Mouse (Mus musculus): Measurements from ENCODE around the gene Timm8a2. TPM values are rescaled to one million over a fixed set of nuclear protein-coding genes. Genes with fewer than 3 reads are reported as not detected.

Gene Timm8a2
- polyA plus RNA-seq, 1 experiment = not detected

DNA sequence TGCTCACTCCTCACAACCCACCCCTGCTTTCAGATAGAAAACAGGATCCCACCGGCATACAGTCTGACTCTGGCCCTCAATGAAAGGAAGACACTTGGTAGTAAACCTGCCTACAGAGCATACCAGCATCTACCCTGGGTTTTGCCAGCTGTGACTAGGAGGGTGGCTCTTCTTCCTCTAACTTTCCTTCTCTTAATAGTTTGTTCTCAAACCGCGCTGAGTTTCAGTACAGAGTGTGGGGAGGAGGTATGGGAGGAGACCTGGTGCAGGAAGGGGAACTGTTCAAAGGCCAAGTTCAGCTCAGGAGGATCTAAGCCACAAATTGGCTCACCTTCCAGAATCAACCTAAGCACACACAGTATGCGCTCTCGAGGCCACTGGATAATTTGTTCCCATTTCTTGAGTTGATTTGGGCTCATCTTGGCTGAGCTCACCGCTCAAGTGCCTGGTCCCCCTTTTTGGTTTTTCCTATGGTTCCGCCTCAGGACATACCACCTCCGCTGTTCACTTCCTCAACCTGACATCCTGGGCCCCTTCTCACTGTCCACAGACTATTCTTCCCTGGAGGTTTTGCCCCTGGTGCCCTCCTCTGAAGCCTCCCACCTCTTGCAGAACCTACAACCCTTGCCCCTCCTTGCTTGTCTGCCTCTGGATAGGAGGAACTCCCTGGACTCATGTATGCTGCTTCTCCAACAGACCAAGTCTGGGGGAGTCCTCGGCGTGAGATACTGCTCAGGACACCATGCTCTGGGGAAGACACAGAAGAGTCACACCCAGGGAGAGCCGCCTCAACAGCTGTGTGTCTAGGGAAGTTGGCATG lies 5.3 kb upstream of the Timm8a2 start:
- Histone ChIP-seq H3K27me3 (replicated peaks) (peaks cover 38% of the 10 kb centered on the region), H3K9me3 (no peaks in the 10 kb centered on the region; the same call in 1 of the 2 replicates), H3K36me3 (replicated peaks; ENCODE audit: low read length) (no peaks in the 10 kb centered on the region), H3K4me1 (peaks cover 46% of the 10 kb centered on the region), H3K4me3 (replicated peaks) (no peak overlapping the region)
- TF ChIP-seq FLI1 (IDR thresholded peaks at IDR 0.05; ENCODE audit: low read length) (no peak), GATA1 (IDR thresholded peaks at IDR 0.05; ENCODE audit: borderline replicate concordance, low read length) (no peak)

DNA sequence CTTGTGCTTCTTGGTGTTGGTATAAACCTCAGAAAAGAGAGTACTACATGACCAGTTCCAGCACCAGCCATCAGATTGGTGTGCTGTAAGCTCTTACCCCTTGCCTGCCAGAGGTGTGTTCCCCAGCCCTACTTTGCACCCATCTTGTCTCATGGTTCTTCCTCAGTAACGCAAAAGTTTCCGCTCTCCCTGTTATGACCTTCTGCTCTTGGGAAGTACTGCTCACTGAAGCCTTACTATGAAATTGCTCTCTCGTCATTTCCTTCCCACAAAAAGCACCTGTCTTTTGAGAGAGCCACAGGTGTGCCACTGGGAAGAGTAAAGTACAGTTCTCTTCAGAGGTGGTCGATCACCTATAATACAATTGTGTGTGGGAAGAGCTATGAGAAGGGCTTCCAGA lies 4.6 kb upstream of the Timm8a2 start:
- H3K36me3 ChIP-seq (replicated peaks; ENCODE audit: low read length) = no peaks in the 10 kb centered on the region
- H3K4me3 ChIP-seq (replicated peaks) = no peak overlapping the region
- H3K9me3 ChIP-seq = peaks cover 7% of the 10 kb centered on the region
- no peak for TF ChIP-seq GATA1 (IDR thresholded peaks at IDR 0.05; ENCODE audit: borderline replicate concordance, low read length)
- no peak for TF ChIP-seq FLI1 (IDR thresholded peaks at IDR 0.05; ENCODE audit: low read length)
- H3K27me3 ChIP-seq (replicated peaks) = peaks cover 38% of the 10 kb centered on the region
- H3K4me1 ChIP-seq = peaks cover 39% of the 10 kb centered on the region

DNA sequence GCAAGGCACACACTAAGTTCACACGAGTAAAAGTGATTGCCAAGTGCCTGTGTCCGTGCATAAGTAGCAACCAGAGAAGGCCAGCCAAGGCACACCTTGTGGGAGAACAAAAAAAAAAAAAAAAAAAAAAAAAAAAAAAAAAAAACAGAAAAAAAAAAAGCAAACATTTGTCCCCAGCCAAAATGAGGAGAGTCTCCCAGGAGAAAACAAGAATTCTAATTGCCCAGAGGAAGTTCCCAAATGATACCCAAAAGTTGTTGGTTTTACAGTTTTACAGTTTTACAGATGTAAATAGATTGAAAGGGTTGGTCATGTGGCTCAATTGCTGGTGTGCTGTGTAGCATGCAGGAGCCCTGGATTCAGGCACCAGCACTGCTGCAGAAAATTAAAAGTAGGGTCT lies 2.4 kb upstream of the Timm8a2 start:
- H3K27me3 ChIP-seq (replicated peaks) = peaks cover 32% of the 10 kb centered on the region
- H3K4me1 ChIP-seq = peaks cover 29% of the 10 kb centered on the region
- TF ChIP-seq FLI1 (IDR thresholded peaks at IDR 0.05; ENCODE audit: low read length) (no peak), GATA1 (IDR thresholded peaks at IDR 0.05; ENCODE audit: borderline replicate concordance, low read length) (no peak)
- H3K4me3 ChIP-seq (replicated peaks) = no peak overlapping the region
- peaks cover 13% of the 10 kb centered on the region for H3K9me3 ChIP-seq
- H3K36me3 ChIP-seq (replicated peaks; ENCODE audit: low read length) = peaks cover 4% of the 10 kb centered on the region

DNA sequence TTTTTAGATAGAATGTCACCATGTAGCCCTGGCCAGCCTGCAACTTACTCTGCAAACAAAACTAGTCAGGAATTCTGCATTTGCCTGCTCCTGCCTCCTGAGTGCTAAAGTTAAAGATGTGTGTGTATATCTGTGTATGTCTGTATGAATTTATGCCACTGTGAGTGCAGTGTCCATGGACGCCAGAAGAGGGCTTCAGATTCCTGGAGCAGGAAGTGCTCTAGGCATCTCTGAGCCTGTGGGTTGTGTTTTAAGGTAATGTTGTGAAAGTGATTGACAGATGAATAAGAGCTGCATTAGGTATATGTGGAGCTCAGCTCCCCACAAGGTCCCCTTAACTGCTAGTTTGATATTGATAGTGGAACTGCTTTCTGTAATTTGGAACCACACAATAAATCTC lies 707 bp downstream of the Timm8a2 start:
- TF ChIP-seq FLI1 (IDR thresholded peaks at IDR 0.05; ENCODE audit: low read length) = no peak
- TF ChIP-seq GATA1 (IDR thresholded peaks at IDR 0.05; ENCODE audit: borderline replicate concordance, low read length) = no peak
- H3K36me3 ChIP-seq (replicated peaks; ENCODE audit: low read length) = peaks cover 4% of the 10 kb centered on the region
- peaks cover 10% of the 10 kb centered on the region for H3K27me3 ChIP-seq (replicated peaks)
- no peak overlapping the region for H3K4me3 ChIP-seq (replicated peaks)
- peaks cover 14% of the 10 kb centered on the region for H3K4me1 ChIP-seq
- peaks cover 17% of the 10 kb centered on the region for H3K9me3 ChIP-seq

DNA sequence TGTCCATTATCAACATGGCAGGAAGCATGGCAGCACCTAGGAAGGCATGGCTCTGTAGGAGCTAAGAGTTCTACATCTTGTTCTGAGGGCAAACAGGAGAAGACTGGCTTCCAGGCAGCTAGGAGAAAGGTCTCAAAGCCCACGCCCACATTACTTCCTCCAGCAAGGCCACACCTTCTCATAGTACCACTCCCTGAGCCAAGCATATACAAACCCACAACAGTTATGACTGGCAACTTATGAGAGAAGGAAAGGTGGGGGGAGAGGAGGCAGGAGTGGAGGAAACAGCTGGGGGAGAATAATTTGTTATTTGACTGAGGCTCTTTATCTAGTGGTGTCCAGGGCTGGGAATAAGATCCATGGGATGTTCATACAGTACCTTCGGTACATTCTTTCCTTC lies 1.4 kb downstream of the Timm8a2 start:
- Histone ChIP-seq H3K36me3 (replicated peaks; ENCODE audit: low read length) (peaks cover 4% of the 10 kb centered on the region), H3K27me3 (replicated peaks) (peaks cover 3% of the 10 kb centered on the region), H3K9me3 (peaks cover 17% of the 10 kb centered on the region), H3K4me3 (replicated peaks) (no peak overlapping the region), H3K4me1 (peaks cover 18% of the 10 kb centered on the region)
- TF ChIP-seq GATA1 (IDR thresholded peaks at IDR 0.05; ENCODE audit: borderline replicate concordance, low read length) (no peak), FLI1 (IDR thresholded peaks at IDR 0.05; ENCODE audit: low read length) (no peak)

DNA sequence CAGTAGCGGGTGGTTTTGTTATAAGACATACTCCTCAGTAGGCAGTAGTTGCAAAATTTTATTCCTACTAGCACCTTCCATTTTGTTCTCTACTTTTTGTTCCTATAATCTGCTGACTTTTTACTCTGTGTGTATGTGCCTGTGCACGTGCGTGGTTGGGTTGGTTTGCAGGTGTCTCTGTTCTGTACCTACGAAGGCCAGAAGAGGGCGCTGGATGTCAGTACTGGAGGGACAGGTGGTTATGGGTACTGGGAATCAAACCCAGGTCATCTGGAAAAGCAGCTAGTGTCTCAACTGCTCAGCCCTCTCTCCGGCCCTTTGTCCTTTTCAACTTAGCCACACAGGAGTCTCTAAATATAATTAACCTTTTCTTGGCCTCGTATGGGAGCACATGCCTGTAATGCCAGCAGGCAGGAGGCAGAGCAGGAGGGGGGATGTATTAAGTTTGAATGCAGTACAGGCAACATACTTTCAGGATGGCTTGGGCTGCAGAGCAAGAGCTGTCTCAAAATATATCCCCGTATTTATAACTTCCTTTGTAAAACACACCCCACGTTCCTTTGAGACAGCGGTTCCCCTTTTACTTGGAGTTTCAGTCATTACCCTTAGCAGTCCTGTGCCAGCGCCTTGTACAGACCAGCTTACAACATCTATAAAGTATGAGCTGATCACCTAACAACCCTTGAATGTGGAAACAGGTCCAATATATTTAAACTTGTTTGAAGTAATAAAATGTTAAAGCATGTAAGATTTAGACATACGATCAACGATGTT lies 4.6 kb downstream of the Timm8a2 start:
- peaks cover 4% of the 10 kb centered on the region for H3K36me3 ChIP-seq (replicated peaks; ENCODE audit: low read length)
- H3K9me3 ChIP-seq = peaks cover 17% of the 10 kb centered on the region
- H3K4me1 ChIP-seq = peaks cover 44% of the 10 kb centered on the region

DNA sequence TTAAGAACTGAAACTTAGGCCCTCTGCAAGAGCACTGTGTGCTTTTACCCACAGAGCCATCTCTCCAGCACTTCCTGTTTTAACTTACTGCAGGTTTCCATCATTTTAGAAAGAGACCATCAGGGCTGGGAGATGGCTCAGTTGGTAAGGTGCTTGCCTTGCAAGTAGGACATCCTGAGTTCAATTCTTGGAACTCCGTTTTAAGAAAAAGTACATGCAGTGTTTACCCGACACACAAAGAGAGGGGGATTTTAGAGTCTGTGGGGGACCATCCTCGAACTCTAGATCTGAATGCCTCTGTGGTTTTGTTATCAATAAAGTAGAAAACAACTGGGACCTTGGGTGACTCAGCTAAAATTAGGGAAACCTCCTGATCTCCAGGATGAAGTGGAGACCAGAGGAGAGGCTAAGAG lies 6.9 kb downstream of the Timm8a2 start:
- H3K4me3 ChIP-seq (replicated peaks) = no peak overlapping the region
- H3K36me3 ChIP-seq (replicated peaks; ENCODE audit: low read length) = no peaks in the 10 kb centered on the region
- no peak for TF ChIP-seq FLI1 (IDR thresholded peaks at IDR 0.05; ENCODE audit: low read length)
- TF ChIP-seq GATA1 (IDR thresholded peaks at IDR 0.05; ENCODE audit: borderline replicate concordance, low read length) = no peak
- H3K9me3 ChIP-seq = peaks cover 4% of the 10 kb centered on the region; the same call in 1 of the 2 replicates
- peaks cover 3% of the 10 kb centered on the region for H3K27me3 ChIP-seq (replicated peaks)
- H3K4me1 ChIP-seq = peaks cover 54% of the 10 kb centered on the region

More for the DNA sequence above, 4.6 kb downstream of the Timm8a2 start:
- Histone ChIP-seq H3K4me3 (replicated peaks) (no peak overlapping the region), H3K27me3 (replicated peaks) (no peaks in the 10 kb centered on the region)
- TF ChIP-seq FLI1 (IDR thresholded peaks at IDR 0.05; ENCODE audit: low read length) (no peak), GATA1 (IDR thresholded peaks at IDR 0.05; ENCODE audit: borderline replicate concordance, low read length) (no peak)

DNA sequence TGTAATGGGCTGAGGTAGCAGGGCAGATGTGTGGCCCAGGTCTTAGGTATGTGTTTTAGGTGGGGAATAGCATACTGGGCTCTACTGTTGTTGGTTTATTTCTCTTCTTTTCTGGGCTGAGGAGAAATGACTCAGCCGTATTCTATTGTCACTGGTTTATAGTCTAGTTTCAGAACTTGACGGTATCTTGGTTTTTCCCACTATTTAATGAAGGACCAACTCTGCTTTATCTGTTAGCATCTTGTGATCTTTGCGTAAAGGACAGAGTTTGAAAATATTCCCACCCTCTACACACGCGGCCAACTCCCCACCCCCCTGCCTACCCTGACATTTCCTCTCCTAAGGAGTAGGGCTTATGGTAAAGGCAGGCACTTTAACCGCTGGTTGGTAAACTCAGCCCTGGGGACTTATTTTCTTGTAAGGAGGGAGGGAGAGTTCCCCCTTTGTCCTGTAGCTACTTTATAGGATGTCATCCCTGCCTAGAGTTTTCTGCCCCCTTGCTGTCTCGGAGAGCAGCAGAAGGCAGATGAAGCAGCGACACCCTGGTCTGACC lies 7.7 kb downstream of the Timm8a2 start:
- H3K4me1 ChIP-seq = peaks cover 57% of the 10 kb centered on the region
- H3K36me3 ChIP-seq (replicated peaks; ENCODE audit: low read length) = no peaks in the 10 kb centered on the region
- peaks cover 4% of the 10 kb centered on the region; the same call in 1 of the 2 replicates for H3K9me3 ChIP-seq
- peaks cover 3% of the 10 kb centered on the region for H3K27me3 ChIP-seq (replicated peaks)
- no peak for TF ChIP-seq FLI1 (IDR thresholded peaks at IDR 0.05; ENCODE audit: low read length)
- no peak for TF ChIP-seq GATA1 (IDR thresholded peaks at IDR 0.05; ENCODE audit: borderline replicate concordance, low read length)
- H3K4me3 ChIP-seq (replicated peaks) = peak overlapping the region; percentile 64

DNA sequence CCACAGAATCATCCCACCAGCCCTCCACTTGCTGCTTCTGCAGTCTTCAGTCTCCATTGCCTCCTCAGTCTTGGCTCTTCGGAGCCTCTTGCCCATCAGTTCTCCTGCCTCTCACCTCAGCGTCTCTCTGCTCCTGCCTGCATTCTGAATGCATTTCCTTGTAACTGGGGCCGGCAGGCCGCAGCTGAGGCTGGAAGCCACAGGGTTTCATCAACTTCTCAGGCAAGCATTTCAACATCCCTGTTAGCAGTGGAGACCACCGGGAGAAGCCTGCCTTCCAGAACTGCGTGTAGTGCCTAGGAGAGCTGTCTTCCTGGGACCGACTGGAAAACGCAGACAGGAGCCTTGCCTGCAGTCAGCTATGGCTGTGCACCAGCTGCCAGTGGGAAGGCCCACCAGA lies 13.3 kb downstream of the Timm8a2 start:
- no peak overlapping the region for H3K4me3 ChIP-seq (replicated peaks)
- no peaks in the 10 kb centered on the region for H3K36me3 ChIP-seq (replicated peaks; ENCODE audit: low read length)
- peaks cover 50% of the 10 kb centered on the region for H3K4me1 ChIP-seq
- peaks cover 14% of the 10 kb centered on the region for H3K27me3 ChIP-seq (replicated peaks)
- no peaks in the 10 kb centered on the region for H3K9me3 ChIP-seq
- TF ChIP-seq GATA1 (IDR thresholded peaks at IDR 0.05; ENCODE audit: borderline replicate concordance, low read length) = no peak
- no peak for TF ChIP-seq FLI1 (IDR thresholded peaks at IDR 0.05; ENCODE audit: low read length)
